Mouse (Mus musculus) stomach, postnatal 0 days (tissue): ENCODE results near the gene Tomm22.

Experiments used
- CTCF ChIP-seq: IDR thresholded peaks from 2 replicates; pipeline ENCODE4 v1.5.1; 2016; ENCODE audit warnings: antibody characterized with exemption, low read depth, mild to moderate bottlenecking, moderate library complexity
- EP300 ChIP-seq: optimal IDR thresholded peaks from 2 replicates; pipeline ENCODE3; 2016; ENCODE audit warnings: antibody characterized with exemption

- TF ChIP-seq CTCF = no peak
- no peak for TF ChIP-seq EP300
Observed at GRCm38 (mm10) chr15:79697558-79698187, 27.0 kb downstream of the Tomm22 start.
